Comparison of ENCODE assay signal across 22 mouse cellular contexts in the genomic region with DNA sequence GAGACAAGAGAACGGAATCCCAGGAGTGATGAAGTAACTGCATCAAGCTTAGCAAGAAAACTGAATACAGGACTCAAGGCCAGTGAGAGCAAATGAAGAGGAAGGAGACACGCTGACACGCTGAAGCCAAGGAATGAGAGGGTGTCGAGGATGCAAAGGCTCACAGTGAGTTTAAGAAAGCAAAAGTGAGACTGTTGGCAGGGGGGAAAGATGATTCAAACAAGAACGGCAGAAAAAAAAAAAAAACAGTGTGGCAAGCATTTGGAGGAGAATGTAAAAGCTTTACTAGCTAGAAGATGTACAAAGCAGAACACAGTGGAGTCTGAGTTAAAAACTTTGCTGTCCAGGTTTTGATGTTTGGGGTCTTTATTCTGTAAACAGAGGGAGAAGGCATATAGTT. TPM values are rescaled to one million over a fixed set of nuclear protein-coding genes. Genes with fewer than 3 reads are reported as not detected.
DNase-seq lines count a peak whose midpoint lies in the region; ATAC-seq lines count a peak whose summit lies in the region.
"Had no signal": no experiment of that assay in that cellular context is flagged by ENCODE, and none has a peak within 500 bp of the region (broad histone marks: within the 10 kb centered on the region; RNA-seq: fewer than 3 reads in every experiment).

No protein-coding gene starts in this region.

- DNase-seq in frontal cortex, postnatal 25 days (ENCODE audit: low spot score in 2 of 2) = no peak
- peak; percentile 47 for DNase-seq in induced T-regulatory cell, adult 2 months (ENCODE audit: low read depth)
- DNase-seq in kidney, adult 9 months = no peak
- DNase-seq: adrenal gland, adult 8-10 months; adrenal gland, postnatal 25 days; cerebellum, adult 9-10 months; forebrain, postnatal 0 days; gastrocnemius, postnatal 10 days; gastrocnemius, postnatal 36 days; heart, adult 2 months; heart, postnatal 14 days; heart, postnatal 4 days had no signal

- no peaks in the 10 kb centered on the region for H3K27me3 ChIP-seq in neural tube, embryonic 13.5 days
- no peaks in the 10 kb centered on the region for H3K27me3 ChIP-seq in neural tube, embryonic 15.5 days (replicated peaks)
- H3K27me3 ChIP-seq: forebrain, embryonic 13.5 days; heart, embryonic 13.5 days had no signal

- peak; percentile 53; the same call in 1 of the 2 replicates for ATAC-seq in frontal cortex, adult (ENCODE audit: low TSS enrichment)
- no peak for ATAC-seq in neural tube, embryonic 13.5 days (ENCODE audit: low read depth)
- ATAC-seq in neural tube, embryonic 15.5 days (ENCODE audit: low FRiP score) = no peak
- ATAC-seq: forebrain, embryonic 13.5 days; forebrain, postnatal 0 days; hindbrain, postnatal 0 days had no signal

- H3K36me3 ChIP-seq in neural tube, embryonic 13.5 days = no peaks in the 10 kb centered on the region
- H3K36me3 ChIP-seq in neural tube, embryonic 15.5 days = no peaks in the 10 kb centered on the region
- H3K36me3 ChIP-seq: forebrain, embryonic 10.5 days; G1E; heart, embryonic 10.5 days; heart, embryonic 13.5 days had no signal

- H3K9me3 ChIP-seq in neural tube, embryonic 13.5 days = no peaks in the 10 kb centered on the region
- no peaks in the 10 kb centered on the region for H3K9me3 ChIP-seq in neural tube, embryonic 15.5 days (replicated peaks)
- H3K9me3 ChIP-seq: forebrain, embryonic 10.5 days; forebrain, embryonic 13.5 days; G1E; heart, embryonic 10.5 days; heart, embryonic 13.5 days had no signal

- H3K9ac ChIP-seq in neural tube, embryonic 13.5 days = no peak overlapping the region
- no peak overlapping the region for H3K9ac ChIP-seq in neural tube, embryonic 15.5 days (replicated peaks)
- H3K9ac ChIP-seq: forebrain, embryonic 13.5 days; forebrain, postnatal 0 days; heart, embryonic 13.5 days; hindbrain, embryonic 14.5 days had no signal

- H3K4me1 ChIP-seq in neural tube, embryonic 13.5 days (replicated peaks) = peaks cover 24% of the 10 kb centered on the region
- peaks cover 10% of the 10 kb centered on the region for H3K4me1 ChIP-seq in neural tube, embryonic 15.5 days
- H3K4me1 ChIP-seq: forebrain, embryonic 10.5 days; forebrain, embryonic 13.5 days had no signal

- no peak overlapping the region for H3K4me3 ChIP-seq in neural tube, embryonic 13.5 days
- no peak overlapping the region for H3K4me3 ChIP-seq in neural tube, embryonic 15.5 days (replicated peaks)
- H3K4me3 ChIP-seq: forebrain, embryonic 10.5 days; forebrain, embryonic 13.5 days; heart, adult 2 months; heart, embryonic 10.5 days; heart, embryonic 13.5 days had no signal

- WGBS in neural tube, embryonic 13.5 days = 64% methylated on average over 5 of the region's 5 CpGs
- 61% methylated on average over 5 of the region's 5 CpGs for WGBS in neural tube, embryonic 15.5 days

- H3K4me2 ChIP-seq in neural tube, embryonic 13.5 days = no peak overlapping the region
- no peak overlapping the region for H3K4me2 ChIP-seq in neural tube, embryonic 15.5 days
- H3K4me2 ChIP-seq: forebrain, embryonic 13.5 days; heart, embryonic 13.5 days; hindbrain, embryonic 14.5 days had no signal

- 0 out of 2 replicates have a peak overlapping the region, but pooled peaks have one; percentile 23 for H3K27ac ChIP-seq in neural tube, embryonic 13.5 days (replicated peaks)
- no peak overlapping the region for H3K27ac ChIP-seq in neural tube, embryonic 15.5 days (replicated peaks)
- H3K27ac ChIP-seq: forebrain, embryonic 10.5 days; forebrain, embryonic 13.5 days; heart, adult 2 months; heart, embryonic 10.5 days; heart, embryonic 13.5 days; hindbrain, embryonic 14.5 days; hindbrain, postnatal 0 days had no signal

RNA-seq across cellular contexts. Expression of gene Ccser2, which starts 11.9 kb away (rescaled TPM):
- 99.8 and 100 TPM in 2 replicates for polyA plus RNA-seq in neural tube, embryonic 13.5 days (2015; fragmentation: Nextera tagmentation; extraction: Ambion mirVana)
- 89.7 and 97.4 TPM in 2 replicates for polyA plus RNA-seq in neural tube, embryonic 15.5 days (2015; fragmentation: Nextera tagmentation; extraction: Ambion mirVana)
